Mouse (Mus musculus) thymus, postnatal 4 days (tissue): Measurements from ENCODE around the gene Neurl2.
"Not testable (repeated sequence)": the region's sequence is repeated elsewhere in the genome, so short reads cannot be mapped to it uniquely, and the experiment has no call there.

Source experiments
- DNase-seq: peaks from one replicate; pipeline ENCODE4 v3.0.0; 2021

Neurl2 gene

GRCm38 (mm10) chr2:164833314-164833959, at the start of gene Neurl2:
Gene Neurl2, minus strand, starts transcription at chr2:164833456.
- peak; percentile 88 for DNase-seq

DNA sequence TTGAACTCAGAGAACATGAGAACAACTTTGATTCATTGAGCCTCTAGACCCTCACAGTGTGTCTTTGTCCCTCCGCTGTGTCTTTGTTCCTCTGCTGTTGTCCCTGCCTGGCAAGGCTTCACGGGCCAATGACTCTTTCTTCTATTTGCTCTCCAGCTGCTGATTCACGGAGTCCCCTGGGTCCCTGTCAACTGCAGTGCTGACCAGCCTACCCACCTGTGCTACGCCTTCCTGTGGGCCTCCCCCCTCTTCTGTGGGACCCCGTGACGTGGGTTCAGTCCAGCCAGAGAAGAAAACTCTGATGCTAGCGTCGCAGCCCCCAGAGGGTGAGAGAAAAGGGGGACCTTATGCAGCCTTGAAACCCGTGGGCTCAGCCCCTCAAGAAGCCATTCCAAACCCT, 49.4 kb upstream of the Neurl2 start:
- DNase-seq = no peak

DNA sequence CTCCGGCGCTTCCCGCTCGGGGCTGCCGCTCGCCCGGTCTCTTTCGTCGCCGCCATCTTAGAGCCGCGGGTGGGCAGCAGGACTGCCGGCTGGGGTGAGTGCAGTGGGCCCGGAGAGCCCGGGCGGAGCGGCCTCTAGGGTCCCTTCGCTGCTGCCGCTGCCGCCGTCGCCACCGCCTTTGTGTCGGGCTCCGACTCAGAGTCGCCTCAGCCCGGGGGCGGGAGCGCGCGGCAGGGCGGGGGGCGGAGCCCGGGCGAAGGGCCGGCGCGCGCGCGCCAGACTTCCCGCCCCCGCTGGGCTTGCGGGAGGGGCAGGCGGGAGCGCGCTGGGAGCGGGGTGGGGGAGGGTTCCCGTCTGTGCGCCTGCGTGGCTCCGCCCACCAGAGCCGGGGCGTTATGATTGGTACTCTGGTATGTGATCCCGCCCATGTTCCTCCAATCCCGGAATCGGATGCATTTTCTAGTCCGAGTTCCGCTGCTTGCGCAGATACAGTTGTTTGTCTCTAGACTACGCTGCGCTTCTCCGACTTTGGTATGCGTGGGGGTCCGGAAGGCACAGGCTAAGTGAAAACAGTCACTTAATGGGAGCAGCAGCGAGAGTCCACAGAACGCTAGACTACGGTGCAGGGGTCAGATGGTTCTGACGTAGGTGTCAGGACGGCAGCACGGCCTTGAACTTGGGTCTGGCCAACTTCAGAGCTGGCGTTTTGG, 46.5 kb upstream of the Neurl2 start:
- DNase-seq = peak; percentile 97

- DNase-seq = peak; percentile 96
Observed at GRCm38 (mm10) chr2:164879228-164879567, 45.9 kb upstream of the Neurl2 start, which contains the start of gene Pcif1. Gene Pcif1, plus strand, starts transcription at chr2:164879304.

- DNase-seq = peak; percentile 64
Observed at GRCm38 (mm10) chr2:164878509-164879227, 45.4 kb upstream of the Neurl2 start.

GRCm38 (mm10) chr2:164877376-164878215, 44.3 kb upstream of the Neurl2 start:
- not testable (repeated sequence) for DNase-seq

DNA sequence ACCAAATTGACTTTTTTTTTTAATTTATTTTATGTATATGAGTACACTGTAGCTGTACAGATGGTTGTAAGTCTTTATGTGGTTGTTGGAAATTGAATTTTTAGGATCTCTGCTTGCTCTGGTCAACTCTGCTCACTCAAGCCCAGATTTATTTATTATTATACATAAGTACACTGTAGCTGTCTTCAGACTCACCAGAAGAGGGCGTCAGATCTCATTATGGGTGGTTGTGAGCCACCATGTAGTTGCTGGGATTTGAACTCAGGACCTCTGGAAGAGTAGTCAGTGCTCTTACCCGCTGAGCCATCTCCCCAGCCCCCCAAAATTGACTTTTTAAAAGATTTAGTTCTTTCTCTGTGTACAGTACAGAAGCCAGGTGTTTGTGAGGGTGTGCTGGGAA, 42.4 kb upstream of the Neurl2 start:
- not testable (repeated sequence) for DNase-seq

DNA sequence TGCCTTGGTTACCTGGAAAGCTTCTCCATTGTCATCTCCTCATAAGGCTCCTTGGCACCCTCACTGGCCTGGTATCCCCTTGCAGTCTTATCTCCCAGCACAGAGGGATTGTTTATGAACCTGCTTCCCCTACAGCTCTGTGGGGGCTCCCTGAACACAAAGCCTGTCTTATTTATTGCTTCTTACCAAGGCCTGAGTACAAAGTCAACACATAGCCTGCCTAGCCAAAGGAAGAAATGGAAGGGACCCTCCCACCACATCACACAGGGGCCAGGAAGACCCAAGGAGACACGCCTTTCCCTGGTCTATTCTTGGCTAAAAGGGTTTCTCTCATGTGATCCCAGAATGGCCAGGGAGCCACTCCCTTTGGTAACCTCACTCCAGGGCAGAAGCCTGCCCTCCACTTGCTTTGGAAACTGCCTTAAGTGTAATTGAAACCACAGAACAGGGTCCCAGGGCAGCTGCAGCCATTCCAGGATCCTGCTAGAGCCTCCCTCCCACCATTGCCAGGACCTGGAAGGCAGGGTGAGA, 41.0 kb upstream of the Neurl2 start:
- no peak for DNase-seq

GRCm38 (mm10) chr2:164873621-164874020, 40.4 kb upstream of the Neurl2 start:
- DNase-seq = no peak

DNA sequence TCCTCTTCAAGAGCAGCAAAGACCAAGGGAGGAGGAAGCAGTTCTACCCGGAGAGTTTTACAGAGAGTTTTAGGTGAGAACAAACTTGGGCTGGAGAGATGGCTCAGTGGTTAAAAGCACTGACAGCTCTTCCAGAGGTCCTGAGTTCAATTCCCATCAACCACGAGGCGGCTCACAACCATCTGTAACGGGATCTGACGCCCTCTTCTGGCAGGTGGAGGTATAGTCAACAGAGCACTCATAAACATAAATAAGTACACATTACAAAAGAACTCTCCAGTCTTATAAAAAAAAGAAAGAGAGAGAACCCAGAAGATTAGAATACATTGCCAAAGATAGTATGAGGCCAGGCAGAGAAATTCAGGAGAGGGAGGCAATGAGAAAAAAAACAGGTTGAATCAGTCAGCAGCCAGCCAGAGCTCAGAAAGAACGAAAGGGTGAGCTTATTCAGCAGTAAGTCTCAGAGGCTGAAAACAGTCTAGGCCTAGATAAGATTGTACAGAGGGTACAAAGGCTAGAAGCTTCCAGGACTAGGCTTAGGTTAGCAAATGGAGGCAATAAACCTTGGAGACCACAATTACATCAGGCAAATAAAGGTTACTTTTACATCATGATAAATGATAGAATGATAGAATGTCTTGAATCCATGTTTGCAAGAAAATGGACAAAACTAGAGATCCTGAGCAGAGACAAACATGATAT, 38.5 kb upstream of the Neurl2 start:
- no peak for DNase-seq

GRCm38 (mm10) chr2:164868491-164868890, 35.2 kb upstream of the Neurl2 start:
- DNase-seq = no peak

GRCm38 (mm10) chr2:164867566-164867965, 34.3 kb upstream of the Neurl2 start:
- DNase-seq = peak; percentile 49

DNA sequence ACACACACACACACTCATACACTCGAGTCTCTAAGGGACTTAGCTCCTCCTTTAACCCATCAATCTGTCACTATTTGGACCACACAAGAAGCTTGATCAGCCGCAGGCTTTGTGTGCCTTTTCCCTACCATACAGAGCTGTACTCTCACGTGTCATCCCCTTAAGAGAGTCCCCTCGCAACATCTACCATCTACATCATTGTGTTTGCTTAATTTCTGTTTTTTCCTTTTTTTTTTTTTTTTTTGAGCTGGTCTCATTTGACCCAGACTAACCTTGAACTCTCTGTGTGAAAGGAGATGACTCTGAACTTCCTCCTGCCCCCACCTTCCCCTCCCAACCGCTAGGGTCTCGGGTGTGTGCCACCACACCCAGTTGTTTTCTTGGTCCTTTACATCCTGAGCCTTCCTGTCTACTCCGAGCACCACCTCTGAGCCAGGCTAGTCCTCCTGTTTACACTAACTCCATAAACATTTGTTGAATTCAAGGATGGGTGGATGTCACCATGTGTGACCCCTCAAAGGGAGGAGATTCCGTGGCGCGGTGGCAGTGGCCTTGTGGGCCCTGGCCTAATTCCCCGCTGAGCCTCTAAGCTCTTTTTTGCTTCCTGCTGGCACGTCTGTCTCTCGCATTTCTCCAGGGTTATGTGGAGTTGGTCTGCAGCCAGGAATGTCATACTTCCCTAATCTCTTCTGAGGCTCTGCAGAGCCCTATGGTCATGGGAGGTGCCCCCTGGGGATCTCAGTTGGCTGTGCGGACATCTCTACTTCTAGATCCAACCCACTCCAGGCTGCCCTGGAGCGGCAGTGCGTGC, 33.7 kb upstream of the Neurl2 start:
- no peak for DNase-seq

GRCm38 (mm10) chr2:164864593-164864992, 31.3 kb upstream of the Neurl2 start:
- DNase-seq = no peak

DNA sequence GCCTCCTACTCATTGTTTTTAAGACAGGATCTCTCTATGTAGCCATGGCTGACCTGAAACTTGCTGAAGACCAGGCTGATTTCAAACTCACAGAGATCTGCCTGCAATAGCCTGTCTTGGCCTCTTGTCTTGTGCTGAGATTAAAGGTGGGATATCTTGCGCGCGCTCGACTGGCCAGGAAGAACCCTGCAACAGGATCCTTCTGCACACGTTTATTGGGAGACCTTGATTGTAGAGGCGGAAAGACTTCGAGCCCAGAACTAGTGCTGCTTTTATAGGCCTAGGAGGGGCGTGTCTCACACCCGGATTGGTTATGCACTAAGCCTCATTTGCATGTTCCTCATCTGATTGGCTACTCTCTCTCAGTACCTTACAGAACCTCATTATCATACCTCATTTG, 30.2 kb upstream of the Neurl2 start:
- DNase-seq = not testable (repeated sequence)

DNA sequence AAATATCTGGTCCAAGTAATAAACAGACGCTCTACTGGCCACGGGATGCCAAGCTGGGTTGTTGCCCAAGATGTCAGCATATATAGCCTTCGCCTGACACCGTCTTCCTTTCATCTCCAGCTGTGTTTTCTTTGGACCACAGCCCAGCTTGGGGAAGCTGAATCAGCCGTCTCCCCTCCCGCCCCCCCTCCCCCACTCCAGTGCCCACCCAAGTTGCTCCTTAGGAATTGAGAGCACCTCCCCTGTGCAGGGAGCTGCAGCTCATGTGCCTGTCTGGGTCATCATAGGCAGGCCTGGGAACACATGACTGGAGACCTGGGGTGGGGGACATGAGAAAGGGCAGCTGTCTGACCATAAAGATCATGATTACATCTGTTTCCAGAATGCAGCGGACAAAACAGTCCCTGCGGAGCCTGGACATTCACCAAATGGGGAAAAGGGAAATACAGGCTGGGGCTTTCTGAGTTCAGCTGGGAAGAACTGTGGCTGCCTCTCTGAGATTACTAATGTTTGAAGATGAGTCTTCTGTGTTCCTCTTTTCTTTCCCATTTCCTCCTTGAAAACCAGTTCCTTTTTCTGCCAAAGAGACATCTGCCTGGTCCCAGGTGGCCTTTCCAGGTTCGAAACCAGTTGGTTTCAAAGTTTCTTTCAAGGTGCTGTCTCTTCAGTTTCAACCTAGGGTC, 29.1 kb upstream of the Neurl2 start:
- no peak for DNase-seq

- no peak for DNase-seq
Observed at GRCm38 (mm10) chr2:164861094-164861493, 27.8 kb upstream of the Neurl2 start.

DNA sequence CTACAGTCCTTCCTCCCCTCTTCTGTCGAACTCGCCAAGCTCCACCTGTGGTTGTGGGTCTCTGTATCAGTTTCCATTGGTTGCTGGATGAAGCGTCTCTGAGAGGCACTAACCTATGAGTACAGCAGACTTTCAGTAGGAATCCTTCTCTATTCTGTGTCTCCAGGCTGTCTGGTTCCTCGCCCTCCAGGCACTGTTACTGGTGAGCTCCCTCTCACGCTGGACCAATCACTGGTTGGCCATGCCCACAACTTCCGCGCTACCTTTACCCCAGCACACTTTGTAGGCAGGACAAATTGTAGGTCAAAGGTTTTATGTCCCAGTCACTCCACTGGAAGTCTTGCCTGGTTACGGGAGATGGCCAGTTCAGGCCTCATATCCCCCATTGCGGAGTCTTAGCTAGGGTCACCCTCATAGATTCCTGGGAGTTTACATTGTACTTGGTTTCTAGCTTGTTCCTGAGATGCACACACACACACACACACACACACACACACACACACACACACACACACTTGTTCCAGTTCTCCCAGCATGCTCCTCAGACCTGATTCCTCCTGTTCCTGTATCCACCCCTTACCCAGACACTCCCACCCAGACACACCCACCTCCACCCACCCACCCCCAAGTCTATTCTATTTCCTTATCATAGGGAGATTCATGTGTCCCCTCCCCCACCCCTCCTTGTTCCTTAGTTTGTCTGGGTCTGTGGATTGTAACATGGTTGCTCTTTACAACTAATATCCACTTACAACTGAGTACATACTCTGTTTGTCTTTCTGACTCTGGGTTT, 26.6 kb upstream of the Neurl2 start:
- DNase-seq = no peak

DNA sequence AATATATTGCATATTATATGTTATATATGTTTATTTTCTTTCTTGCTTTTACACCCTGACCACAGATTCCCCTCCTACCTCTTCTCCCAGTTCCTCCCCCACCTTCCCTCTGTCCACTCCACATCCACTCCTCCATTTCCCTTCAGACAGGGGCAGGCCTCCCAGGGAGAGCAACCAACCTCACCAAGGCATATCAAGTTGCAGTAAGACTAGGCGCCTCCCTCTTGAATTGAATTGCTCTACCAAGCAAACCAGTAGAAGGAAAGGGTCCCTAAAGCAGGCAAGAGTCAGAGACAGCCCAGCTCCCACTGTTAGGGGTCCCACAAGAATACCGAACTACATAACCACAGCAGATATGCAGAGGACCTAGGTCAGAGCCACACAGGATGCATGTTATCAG, 25.9 kb upstream of the Neurl2 start:
- DNase-seq = no peak
